Mouse (Mus musculus): Measurements from ENCODE around the gene Arhgap44.
A peak's percentile ranks its signal among the peaks of the same experiment; 100 is the strongest.

Gene Arhgap44

GRCm38 (mm10) chr11:65137145-65137652 is 25.6 kb downstream of the Arhgap44 start:
- DNase-seq (ENCODE audit: low spot score in 2 of 2) = no peak

GRCm38 (mm10) chr11:65135251-65135739 is 27.5 kb downstream of the Arhgap44 start:
- no peak for DNase-seq (ENCODE audit: low spot score in 2 of 2)

GRCm38 (mm10) chr11:65133661-65134060 is 29.1 kb downstream of the Arhgap44 start:
- no peak for DNase-seq (ENCODE audit: low spot score in 2 of 2)

GRCm38 (mm10) chr11:65129110-65129509 is 33.7 kb downstream of the Arhgap44 start:
- no peak for DNase-seq (ENCODE audit: low spot score in 2 of 2)

DNA sequence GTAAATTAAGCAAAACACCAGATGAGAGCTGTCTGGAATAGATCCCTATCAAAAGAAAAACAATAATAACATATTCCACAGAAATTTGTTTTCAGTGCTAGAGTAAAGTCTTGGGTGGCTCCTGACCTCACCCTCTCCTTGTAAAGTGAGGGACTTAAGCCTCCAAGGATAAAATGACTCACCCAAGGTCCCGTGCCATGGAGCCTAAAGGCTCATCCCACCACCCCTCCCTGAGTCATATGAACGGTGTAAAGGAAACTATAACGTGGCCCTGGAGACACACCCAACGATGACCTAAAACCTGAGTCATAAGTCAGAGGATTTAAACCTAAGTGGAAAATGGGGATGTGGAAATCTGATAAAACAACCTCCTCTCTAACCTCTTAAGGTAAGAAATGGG is 34.1 kb downstream of the Arhgap44 start:
- DNase-seq (ENCODE audit: low spot score in 2 of 2) = no peak

GRCm38 (mm10) chr11:65126566-65126965 is 36.2 kb downstream of the Arhgap44 start:
- peak in 1 of 2 experiments; percentile 23 for DNase-seq (ENCODE audit: low spot score in 2 of 2)

GRCm38 (mm10) chr11:65124913-65125418 is 37.8 kb downstream of the Arhgap44 start:
- peak in 1 of 2 experiments; percentile 59 for DNase-seq (ENCODE audit: low spot score in 2 of 2)

GRCm38 (mm10) chr11:65120276-65120675 is 42.5 kb downstream of the Arhgap44 start:
- no peak for DNase-seq (ENCODE audit: low spot score in 2 of 2)

DNA sequence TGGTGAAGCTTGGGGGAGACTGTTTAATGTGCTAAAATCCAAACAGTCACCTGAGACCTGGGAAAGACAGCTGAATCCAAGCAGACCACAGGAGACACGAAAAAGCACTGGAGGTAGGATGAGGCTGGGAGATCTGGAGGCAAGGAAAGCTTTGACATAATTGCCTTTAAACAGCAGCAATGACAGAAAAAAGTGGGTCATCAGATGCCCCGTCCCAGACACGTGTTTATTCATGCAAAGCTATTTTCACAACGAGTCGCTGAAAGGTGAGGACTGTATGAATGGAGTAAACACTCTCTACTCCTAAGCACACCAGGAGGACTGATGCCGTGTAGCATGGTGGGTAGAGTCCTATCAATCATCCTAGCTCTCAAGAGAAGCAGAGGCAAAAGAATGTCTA is 47.0 kb downstream of the Arhgap44 start:
- no peak for DNase-seq (ENCODE audit: low spot score in 2 of 2)

GRCm38 (mm10) chr11:65112086-65112485 is 50.7 kb downstream of the Arhgap44 start:
- no peak for DNase-seq (ENCODE audit: low spot score in 2 of 2)

DNA sequence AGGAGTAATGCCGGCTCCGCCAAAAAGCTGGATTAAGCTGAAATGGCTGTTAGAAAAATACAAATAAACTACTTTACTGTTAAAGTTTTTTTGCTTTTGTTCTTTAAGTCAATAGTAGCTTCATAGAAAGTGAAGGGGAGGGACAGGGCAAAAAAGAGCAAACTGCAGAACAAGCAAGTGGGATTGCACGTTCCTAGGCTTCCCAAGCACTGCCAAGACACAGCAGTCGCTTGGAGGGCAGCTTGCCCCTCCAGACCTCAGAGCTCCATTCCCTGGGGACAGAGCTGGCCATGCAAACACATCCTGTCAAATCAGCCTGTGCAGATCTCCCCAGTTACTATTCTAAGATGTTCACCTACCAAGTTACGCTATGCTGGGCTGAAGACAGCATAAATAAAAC is 51.1 kb downstream of the Arhgap44 start:
- DNase-seq (ENCODE audit: low spot score in 2 of 2) = peak in 1 of 2 experiments; percentile 24

- DNase-seq (ENCODE audit: low spot score in 2 of 2) = no peak
Observed at GRCm38 (mm10) chr11:65110058-65110457, 52.7 kb downstream of the Arhgap44 start.

DNA sequence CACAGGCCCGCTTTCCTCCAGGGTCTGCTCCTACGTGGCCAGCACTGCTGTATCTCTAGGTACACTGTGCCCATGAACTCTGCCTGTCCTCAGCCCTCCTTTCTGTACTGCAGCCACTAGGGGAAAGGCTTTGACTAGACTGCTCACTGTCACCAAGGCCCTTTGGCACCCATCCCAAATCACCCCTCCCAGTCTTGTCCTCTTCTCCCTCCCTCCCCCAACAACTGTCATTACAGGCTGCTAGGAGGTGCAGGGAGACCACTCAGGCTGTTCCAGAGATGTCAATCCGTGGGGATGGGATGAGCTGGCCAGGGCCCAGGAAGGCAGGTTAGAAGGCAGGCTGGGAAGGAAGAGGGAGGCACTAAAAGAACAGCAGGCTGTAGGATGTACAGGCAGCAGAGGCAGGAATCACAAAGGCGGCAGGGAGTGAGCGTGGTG is 55.0 kb downstream of the Arhgap44 start:
- peak in 1 of 2 experiments; percentile 52 for DNase-seq (ENCODE audit: low spot score in 2 of 2)

DNA sequence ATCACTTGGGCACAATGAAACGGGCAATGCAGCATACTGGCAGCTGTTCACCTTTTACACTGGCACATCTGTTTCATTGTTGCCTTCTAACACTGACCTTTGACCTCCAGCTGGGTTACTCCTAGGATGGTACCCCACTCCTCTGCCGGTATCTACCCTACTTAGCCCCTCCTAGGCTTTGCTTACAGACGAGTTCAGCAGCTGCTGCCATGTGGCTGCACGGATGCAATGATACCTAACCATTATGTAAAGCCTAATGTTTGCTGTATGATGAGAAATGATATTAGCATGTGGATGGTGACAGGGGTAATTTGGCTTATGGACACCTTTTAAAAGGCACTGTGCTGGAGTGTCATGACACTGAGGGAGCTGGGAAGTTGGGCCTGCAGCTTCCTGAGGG is 55.6 kb downstream of the Arhgap44 start:
- DNase-seq (ENCODE audit: low spot score in 2 of 2) = no peak

DNA sequence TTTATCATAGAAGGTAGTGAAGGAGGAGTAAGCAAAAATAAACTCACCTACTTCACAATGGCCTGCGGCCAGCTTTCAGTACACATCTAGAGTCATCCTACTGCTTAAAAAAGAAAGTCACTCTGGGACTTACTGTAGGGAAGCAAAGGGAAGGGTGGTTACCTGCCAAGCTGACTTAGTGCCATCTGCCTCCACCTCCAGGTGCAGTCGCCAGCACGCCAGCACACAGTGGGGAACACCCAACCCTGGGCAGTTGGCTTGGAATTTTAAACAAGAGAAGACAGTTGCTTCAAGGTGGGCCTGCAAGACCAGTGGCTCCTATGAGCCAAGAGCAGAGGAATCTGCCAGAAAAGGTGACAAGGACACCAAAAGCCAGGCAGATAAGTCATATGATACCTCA is 58.7 kb downstream of the Arhgap44 start:
- DNase-seq (ENCODE audit: low spot score in 2 of 2) = no peak

GRCm38 (mm10) chr11:65101206-65101605 is 61.6 kb downstream of the Arhgap44 start:
- no peak for DNase-seq (ENCODE audit: low spot score in 2 of 2)

DNA sequence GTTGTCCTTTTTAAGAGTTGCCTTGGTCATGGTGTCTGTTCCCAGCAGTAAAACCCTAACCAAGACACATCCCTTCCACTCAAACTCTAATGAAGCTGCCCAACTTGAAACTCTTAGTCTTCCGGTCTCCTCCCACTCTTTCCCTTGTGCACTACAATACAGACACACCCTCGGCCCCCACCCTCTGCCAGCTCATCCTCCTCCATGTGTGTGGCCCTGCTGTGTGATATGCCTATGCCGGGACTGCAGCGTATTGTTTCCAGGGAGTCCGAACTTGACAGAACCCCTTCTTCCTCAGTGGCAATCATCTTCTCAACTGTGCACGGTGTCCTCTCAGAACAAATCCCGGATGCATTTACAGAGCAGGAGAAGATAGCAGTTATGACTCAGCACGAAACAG is 62.7 kb downstream of the Arhgap44 start:
- no peak for DNase-seq (ENCODE audit: low spot score in 2 of 2)

DNA sequence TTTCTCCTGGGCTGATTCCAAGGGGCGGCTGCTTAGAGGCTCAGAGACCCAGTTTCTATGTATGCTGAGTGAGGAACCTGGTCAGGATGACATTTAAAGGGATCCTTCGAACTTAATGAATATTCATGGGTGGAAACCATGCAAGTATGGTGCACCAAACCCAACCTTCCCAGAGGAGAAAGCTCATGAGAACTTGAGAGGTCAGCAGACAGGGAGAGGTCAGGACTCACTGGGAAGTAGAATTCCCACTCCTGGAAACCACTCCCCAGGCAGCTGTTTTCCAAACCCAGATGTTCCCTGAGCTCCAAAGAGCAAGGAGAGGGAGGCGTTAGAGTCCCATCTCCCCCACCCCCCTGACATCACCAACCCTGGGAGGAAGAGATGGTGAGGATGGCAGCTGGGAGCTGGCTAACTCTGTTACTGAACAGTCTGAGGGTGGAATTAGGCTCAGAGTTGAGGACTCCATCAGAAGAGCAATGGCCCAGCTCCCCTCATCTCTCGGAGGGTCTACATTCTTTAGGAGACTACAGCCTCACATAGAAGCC is 65.2 kb downstream of the Arhgap44 start:
- DNase-seq (ENCODE audit: low spot score in 2 of 2) = no peak

DNA sequence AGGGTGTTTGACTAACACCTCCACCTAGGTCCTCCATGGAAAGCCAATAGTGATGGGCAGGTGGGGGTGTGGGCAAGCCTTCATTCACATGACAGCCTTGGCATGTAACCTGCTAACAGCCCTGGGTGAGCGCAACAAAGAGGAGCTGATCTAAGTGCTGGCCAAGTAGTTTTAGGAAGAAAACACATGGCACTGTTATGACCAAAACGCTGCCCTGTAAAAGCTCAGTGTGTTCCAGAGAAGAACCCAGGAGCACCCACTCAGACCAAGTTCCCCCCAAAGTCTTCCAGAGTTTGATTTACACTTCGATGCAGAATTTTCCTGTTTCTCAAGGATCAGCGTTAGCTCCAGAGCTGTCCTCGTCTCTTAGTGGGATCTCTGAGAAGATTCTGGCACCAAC is 65.9 kb downstream of the Arhgap44 start:
- no peak for DNase-seq (ENCODE audit: low spot score in 2 of 2)

DNA sequence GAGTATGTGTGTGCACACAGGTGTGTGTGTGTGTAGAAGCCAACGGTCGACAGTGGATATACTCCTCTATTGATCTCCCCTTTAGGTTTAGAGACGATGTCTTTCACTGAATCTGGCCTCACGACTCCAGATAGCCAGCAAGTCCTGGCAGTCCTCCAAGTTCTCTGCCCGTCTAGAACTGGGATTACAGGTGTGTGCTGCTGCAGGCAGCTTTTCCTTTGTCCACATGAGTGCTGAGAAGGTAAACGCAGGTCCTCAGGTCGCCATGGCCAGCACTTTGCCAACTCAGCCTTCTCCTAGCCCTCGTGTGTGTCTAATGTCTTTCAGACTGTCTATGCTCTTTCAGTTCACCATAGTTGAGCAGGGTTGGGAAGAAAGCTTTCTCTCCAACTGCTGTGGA is 69.9 kb downstream of the Arhgap44 start:
- DNase-seq (ENCODE audit: low spot score in 2 of 2) = no peak

DNA sequence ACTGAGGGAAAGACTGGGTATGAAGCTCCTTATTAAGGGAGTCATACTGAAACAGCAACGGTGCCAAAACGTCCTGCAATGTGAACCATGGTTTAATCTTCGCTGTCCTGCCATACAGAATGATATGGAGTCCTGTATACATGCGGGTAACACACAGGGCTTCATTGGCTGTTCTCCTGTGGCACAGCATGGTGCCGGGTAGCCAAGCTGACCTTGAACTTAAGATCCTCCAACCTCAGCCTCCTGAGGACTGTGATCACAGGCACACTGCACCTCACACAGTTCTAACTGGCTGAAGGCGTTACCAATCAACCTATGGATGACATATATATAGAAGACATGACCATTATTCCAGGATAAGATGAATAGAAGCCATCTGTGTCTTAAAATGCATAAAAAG is 72.4 kb downstream of the Arhgap44 start:
- DNase-seq (ENCODE audit: low spot score in 2 of 2) = no peak

- no peak for DNase-seq (ENCODE audit: low spot score in 2 of 2)
Observed at GRCm38 (mm10) chr11:65089982-65090381, 72.8 kb downstream of the Arhgap44 start.

GRCm38 (mm10) chr11:65089282-65089681 is 73.5 kb downstream of the Arhgap44 start:
- no peak for DNase-seq (ENCODE audit: low spot score in 2 of 2)
